Mouse (Mus musculus): ENCODE results near the gene Abca4. TPM values are rescaled to one million over a fixed set of nuclear protein-coding genes. Genes with fewer than 3 reads are reported as not detected.

Abca4 gene
- total RNA-seq, 2 experiments from 2014 or later, result 1.4 to 2.2 TPM

GRCm38 (mm10) chr3:122173526-122174150, 129.4 kb downstream of the Abca4 start:
- DNase-seq, result no peak

- no peak for DNase-seq
Observed at GRCm38 (mm10) chr3:122176018-122176417, 131.8 kb downstream of the Abca4 start.

- DNase-seq, result no peak
Observed at GRCm38 (mm10) chr3:122176706-122177390, 132.6 kb downstream of the Abca4 start.

GRCm38 (mm10) chr3:122184109-122184508, 139.9 kb downstream of the Abca4 start:
- DNase-seq, result no peak

GRCm38 (mm10) chr3:122186975-122187374, 142.7 kb downstream of the Abca4 start:
- DNase-seq, result no peak

GRCm38 (mm10) chr3:122196621-122197298, 152.5 kb downstream of the Abca4 start:
- DNase-seq, result no peak

- no peak for DNase-seq
Observed at GRCm38 (mm10) chr3:122198532-122198931, 154.3 kb downstream of the Abca4 start.

GRCm38 (mm10) chr3:122198966-122199381, 154.7 kb downstream of the Abca4 start:
- DNase-seq, result no peak

GRCm38 (mm10) chr3:122199600-122199999, 155.4 kb downstream of the Abca4 start:
- no peak for DNase-seq

GRCm38 (mm10) chr3:122200017-122200416, 155.8 kb downstream of the Abca4 start:
- DNase-seq, result no peak

GRCm38 (mm10) chr3:122200447-122200846, 156.2 kb downstream of the Abca4 start:
- no peak for DNase-seq

GRCm38 (mm10) chr3:122202307-122202732, 158.1 kb downstream of the Abca4 start:
- no peak for DNase-seq

GRCm38 (mm10) chr3:122203675-122204329, 159.6 kb downstream of the Abca4 start:
- no peak for DNase-seq

GRCm38 (mm10) chr3:122205753-122206152, 161.5 kb downstream of the Abca4 start:
- no peak for DNase-seq

- DNase-seq, result no peak
Observed at GRCm38 (mm10) chr3:122206279-122207070, 162.2 kb downstream of the Abca4 start.

GRCm38 (mm10) chr3:122207766-122208165, 163.5 kb downstream of the Abca4 start:
- no peak for DNase-seq

GRCm38 (mm10) chr3:122208296-122209225, 164.3 kb downstream of the Abca4 start:
- DNase-seq, result no peak

- DNase-seq, result no peak
Observed at GRCm38 (mm10) chr3:122209511-122209910, 165.3 kb downstream of the Abca4 start.

- DNase-seq, result no peak
Observed at GRCm38 (mm10) chr3:122210434-122210833, 166.2 kb downstream of the Abca4 start.

- no peak for DNase-seq
Observed at GRCm38 (mm10) chr3:122210846-122211245, 166.6 kb downstream of the Abca4 start.

All from layer of hippocampus, postnatal 36 days (tissue).